Mouse (Mus musculus): ENCODE measurements at regions not wholly inside any gene's neighbourhood (a gene's known extent, or its start where the extent isn't known, plus 50 kb on each side); places are given as distances from the start of the nearest gene placed in this dataset.

DNA sequence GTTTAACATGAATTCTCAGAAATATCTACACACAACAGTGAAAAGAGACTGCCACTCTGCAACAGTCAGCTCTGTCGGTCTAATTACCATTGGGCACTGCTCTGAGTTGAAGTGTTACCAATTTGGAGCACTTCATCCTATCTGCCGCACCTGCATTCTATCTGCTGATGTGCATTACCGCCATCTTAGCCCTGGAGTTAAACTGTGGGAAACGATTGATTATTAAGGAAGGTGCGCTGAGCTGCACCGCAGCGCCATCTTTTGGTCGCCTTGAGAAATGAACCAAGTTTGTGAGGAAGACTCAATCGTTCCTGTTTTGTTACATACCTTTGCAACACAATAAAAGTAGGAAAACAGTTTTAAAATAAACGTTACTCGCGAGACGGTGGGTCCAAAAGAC is 110.5 kb downstream of the Rergl start:
- peak; percentile 52 to 55 for DNase-seq

DNA sequence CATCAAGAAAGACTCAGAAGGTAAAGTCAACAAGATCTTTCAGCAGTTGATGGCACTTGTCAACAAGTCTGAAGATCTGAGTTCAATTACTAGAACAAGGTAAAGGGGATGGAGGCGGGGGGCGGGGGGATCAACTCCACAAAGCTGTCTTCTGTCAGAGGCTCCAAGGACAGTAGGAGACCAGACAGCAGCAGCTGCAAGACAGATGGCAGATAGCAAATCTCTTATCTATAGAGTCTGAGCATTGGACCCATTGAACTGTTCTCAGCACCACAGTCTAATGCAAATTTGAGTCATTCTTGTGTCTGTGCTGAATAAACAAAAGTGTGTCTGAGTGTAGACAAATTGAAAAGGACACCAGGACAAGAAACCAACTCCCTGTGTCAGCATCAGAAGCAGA is 150.8 kb downstream of the Rergl start:
- no peak for DNase-seq

DNA sequence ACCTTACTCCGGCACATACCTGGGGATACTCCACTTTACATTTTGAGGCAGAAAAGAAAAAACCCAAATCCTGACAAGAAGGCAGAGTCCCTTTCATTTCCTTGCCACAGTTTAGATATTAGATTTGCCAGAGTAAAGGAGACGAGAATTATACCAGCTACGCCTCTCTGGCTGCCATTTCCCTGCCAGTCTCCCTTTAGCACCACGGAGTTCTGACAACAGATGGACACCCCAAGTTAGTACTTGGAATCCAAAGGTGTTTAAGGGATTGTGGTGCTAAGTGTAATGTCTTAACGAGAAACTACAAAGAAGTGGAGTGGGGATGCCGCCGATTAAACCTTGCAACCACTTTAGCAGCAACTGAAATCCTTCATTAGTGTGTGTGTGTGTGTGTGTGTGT is 176.6 kb downstream of the Rergl start:
- DNase-seq = no peak

DNA sequence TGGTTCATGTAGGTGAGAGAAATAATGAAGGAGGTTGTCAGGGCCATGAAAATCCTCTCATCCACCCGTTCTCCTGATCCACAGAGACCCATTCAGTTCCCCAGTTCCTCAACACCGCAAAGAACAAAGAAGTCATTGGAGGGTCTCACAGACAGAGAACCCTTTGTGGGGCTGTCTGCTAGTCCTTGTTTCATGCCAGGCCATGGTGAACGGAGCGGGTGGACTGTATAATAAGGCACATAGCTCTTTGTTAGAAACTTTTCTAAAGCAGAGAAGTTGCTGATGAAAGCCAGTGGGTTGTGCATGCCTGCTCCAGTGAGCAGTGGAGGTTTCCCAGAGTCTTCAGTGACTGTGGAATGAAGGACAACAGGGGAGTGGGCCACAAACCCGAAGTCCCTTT is 194.1 kb downstream of the Rergl start:
- no peak for DNase-seq

DNA sequence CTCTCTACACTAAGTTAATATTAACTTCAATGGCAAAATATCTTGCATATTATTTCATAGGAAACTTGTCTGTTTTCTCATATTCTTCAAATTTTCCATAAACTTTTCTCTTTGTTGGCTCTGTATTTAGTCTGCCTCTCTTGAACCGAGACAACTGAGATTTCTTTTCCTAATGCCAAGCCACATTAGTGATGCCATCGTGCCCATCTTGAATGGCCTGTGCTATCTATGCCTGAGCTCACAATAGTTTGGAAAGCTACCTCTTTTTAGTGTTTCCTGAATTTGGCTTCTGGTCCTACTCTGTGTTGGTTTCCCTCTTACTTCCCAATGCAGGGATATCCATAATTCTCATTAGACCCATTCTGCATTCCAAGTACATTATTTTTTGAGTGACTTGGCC is 197.5 kb downstream of the Rergl start:
- no peak for DNase-seq

DNA sequence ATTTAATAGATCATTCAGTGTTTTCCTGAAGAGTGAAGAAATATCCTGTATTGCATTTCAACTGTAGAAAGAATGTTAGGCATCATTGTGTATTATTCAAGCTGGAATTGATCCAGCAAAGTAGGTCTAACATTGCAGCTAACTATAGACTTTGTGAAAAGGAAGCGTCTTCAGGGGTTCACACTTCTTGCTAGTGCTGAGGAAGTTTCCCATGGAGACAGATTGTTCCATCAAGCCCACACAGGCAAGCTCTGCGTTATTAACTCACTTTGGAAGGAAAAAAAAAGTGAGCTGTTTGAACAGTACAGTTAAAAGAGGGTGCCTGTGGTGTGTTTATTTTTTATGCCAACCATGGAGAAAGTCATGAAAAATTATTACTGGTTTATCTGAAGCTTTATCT is 206.1 kb downstream of the Rergl start:
- no peak for DNase-seq

DNA sequence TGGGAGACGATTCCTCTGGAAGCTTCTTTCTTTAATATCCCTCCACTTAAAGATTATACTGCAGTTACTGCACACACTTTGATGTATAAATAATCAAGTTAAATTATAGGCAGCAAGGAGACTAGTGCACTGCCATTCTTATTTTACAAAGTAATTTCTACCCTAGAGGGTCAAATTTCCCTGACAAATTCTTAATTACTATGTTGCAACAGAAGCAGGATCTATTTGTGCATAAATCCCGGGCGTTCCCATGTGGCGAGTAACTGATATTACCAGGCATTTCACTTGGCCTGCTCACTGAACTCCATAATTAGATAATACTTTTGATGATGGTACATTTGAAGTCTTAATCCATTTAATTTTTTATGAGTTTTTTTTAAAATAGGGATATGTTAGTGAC is 222.7 kb downstream of the Rergl start:
- no peak for DNase-seq

DNA sequence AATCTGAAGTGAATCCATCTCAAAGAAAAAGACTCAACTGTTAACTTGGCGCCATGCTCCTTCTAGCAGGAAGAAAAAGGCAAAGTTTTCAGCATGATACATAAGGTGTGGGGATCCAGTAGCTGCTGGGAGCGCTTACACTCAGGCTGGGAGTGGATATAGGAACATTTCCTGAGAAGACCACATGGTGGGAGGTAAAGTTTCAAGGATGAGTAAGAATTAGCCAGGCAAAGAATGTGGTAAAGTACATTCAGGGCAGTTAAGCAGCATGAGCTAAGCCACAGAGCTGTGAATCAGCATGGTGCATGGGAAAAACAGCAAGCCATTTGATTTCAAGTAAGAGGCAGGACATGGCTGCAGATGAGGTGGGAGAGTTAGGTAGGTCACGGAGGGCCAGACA is 226.3 kb downstream of the Rergl start:
- no peak for DNase-seq

DNA sequence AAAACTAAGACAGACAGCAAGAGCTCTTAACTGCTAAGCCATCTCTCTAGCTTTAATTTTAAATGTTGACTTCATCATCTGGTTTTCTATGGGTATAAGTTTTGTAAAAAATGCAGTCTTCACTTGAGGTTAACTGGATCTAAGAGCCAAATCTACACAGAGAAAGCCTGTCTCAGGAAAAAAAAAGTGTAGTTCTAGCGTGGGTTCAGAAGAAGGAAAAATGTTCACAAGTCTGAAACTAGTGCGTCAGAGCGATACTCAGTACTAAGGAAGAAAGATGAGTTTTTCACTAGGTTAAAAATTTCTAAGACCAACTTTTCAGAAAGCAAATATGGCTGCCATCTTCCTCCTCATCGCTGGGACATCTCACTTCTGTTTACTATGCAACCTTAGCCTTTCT is 248.1 kb downstream of the Rergl start:
- DNase-seq = no peak

DNA sequence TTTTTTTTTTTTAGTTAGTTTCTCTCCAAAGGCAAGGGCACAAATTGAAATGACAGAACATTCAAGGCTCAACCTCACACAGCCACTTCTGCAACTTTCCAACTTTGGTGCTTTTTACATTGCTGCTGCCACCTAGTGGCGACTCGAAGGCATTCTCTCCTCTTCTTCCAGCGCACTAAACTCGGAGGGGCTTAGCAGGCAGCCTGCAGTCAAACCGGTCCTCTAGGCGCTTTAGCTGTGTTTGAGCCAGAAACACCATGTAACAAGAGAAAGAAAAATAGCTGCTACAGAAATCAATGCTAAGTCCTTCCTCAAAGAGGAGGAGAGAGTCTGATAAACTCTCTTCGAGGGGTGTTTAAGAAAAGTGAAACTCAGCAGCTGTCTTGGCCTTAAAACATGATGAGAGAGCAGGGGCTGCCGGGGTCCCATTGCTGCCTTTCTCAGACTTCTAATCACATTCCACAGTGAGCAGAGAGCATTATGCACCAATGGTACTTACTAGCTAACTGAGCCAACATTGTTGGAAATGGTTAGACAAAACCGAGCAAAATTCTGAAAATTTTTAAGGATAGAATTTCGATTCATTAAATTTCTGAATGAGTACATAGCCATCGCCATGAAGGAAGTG is 252.7 kb downstream of the Rergl start:
- peak; percentile 76 to 77 for DNase-seq

DNA sequence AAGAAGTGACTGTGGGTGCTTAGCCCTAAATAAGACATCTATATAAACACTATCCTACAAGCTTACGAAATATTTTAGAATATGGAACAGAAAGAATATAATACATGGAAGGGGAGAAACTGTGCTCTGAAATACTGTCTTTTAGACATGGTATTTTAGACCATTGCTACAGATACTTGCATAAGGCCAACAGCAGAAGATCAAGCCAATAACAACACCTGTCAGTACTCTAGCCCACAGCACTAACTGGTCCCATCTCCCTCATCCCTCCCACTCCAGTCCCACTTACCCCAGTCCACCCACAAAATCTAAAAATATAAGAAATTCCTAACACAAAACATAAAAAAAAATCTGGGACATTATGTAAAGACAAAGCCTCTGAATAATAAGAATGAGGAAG is 275.6 kb downstream of the Rergl start:
- DNase-seq = no peak

DNA sequence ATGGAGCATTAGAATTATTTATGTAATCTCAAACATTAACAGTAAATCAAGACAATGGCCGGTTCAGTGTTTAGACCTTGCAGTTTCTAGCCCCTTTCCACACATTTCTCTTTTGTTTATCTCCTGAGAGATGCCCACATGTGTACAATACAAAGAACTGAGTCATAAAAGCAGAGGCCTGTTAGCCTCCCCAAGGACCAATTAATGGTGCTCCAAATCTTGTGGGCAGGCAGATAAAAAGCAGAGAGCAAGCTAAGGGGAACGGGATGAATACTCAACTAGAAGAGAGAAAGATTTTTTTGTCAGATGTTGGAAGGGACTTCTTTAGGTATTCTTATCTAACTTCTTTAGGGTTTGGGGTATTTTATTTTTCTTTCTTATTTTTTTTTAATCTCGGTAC is 287.3 kb downstream of the Rergl start:
- no peak for DNase-seq

DNA sequence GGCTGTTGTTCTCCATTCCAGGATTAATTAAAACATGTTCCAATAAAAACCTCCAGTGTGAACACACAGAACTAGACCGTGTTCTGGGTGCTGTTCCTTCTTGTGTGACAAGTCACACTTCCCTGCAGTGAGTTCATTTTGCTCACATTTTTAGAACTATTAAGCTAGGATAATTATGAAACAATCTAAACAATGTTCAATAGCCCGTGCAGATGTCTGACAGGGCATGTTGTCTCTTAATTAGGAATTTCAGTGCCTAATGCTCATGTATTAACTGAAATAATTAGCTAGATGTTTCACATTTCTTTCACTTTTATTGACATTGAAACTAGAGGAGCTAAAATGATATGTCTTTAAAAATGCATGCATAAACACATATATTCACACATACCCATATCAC is 291.5 kb downstream of the Rergl start:
- DNase-seq = no peak

DNA sequence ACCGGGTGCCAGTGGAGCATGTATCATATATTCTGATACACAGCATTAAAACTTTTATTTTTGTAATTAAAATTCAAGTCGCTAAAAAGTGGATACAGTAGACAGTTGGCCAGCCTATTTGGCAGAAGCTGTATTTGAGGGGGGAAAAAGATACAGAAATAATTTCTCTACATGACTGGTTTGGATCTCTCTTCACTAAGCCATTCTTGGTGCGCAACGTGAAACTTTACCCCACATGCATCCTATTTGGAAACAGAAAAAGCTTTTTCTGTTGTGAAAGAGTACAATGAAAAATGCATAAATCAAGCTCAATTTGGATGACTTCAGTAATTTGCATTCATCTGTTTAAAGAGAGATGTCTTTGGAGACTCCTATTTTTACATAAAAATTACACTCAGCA is 303.2 kb downstream of the Rergl start:
- no peak for DNase-seq

DNA sequence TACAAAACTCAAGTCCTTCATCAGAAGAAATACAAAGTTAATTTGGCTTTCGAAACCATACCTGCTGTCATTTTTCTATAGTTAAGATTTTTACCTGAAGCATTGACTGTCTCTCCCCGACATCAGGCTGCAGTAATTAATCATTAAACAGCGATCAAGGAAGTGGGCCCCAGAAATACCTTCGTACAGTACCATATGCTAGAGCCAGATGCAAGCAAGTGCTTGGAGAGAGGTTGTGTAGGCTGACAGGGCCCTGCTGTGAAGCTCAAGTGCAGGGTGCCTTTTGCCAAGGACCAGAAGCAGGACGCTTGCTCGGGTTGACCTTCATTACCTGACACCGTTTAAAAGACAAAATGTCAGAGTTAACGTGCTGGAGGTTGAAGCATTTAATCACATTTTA is 315.3 kb downstream of the Rergl start:
- DNase-seq = no peak

DNA sequence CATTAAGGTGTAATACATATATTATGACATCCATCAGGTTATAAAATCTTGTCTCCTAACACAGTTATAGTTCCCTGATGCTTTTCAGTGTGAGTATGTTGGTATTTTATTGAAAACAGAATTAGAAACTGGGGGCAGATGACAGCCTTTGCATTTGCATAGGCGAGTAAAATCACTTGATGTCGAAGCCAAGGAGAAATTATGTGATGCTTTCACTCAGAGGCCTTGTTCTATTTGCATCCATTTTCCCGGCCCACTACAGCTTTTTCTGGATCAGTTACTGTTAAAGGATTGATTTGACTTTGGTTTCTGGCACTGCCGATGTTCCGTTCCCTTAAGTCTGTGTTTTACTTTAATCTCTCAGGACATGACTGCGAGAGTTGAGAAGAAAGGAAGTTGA is 341.4 kb downstream of the Rergl start:
- DNase-seq = no peak

DNA sequence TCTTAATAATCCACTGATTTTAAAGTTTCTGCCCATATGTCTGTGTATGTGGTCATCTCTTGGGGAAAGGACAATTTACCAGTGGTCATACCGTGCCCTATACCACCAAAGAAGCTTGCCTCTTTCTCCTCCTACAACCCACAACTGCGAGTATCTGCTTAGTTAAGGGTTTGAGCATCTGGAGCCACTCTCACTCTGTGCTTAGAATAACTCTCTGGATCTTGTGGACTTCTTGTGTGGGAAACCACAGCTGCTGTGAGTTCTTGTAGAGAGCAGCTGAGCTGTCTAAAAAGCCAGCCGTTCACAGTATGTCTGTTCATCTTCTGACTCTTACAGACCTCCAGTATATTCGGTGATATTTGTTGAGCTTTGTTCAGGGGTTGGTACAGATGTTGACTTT is 342.0 kb downstream of the Rergl start:
- DNase-seq = no peak

DNA sequence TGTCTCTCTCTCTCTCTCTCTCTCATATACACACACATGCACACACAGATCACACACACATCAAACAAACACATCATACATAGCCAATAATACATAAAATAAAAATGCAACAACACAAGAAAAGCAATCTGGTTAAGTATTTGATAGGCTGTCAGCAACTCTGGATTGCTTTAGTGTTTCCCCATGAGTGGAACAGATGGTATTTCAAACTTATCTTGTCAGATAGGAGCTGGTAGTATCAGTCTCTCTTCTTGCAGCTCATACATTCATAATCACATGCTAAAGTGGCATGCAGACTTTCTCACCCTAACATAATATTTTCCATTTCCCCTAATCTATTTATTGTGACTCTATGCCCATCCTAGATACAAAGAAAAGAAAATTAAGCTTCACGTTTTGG is 347.0 kb downstream of the Rergl start:
- DNase-seq = no peak

DNA sequence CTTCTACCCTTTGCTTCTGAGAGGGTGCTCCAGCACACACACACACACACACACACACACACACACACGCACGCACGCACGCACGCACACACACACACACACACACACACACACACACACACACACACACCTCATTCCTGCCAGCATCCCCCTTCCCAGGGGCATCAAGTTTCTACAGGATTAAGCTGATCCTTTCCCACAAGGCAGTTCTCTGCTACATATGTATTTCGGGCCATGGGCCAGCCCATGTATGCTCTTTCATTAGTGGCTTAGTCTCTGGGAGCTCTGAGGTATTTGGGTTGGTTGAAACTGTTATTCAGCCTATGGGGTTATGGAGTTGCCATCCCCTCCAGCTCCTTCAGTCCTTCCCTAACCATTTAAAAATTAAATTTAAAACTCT is 366.1 kb downstream of the Rergl start:
- no peak for DNase-seq

DNA sequence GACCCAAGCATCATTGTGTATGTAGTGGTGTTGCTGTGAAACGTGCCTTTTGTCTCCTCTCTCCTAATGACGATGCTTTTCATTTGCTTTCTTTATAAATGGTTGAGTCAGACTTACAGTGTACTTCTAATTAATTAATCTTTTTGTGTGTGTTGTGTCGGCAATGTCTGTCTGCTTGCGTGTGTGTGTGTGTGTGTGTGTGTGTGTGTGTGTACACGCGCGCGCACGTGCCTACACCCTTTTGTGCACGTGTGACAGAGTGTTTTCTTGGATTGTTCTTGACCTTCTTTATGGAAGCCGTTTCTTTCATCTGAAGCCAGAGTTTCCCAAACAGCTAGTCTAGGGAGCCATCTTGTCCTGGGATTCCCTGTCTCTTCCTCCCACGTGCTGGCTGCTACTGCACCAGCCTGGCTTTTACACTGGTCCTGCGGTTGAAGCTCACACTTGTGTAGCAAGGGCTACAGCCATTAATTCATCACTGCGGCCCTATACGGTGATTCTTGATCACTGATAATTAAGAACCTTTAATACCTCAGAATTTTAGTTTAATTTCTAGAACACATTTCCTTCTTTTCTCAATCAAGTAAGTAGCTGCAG is 369.6 kb downstream of the Rergl start:
- no peak for DNase-seq

DNA sequence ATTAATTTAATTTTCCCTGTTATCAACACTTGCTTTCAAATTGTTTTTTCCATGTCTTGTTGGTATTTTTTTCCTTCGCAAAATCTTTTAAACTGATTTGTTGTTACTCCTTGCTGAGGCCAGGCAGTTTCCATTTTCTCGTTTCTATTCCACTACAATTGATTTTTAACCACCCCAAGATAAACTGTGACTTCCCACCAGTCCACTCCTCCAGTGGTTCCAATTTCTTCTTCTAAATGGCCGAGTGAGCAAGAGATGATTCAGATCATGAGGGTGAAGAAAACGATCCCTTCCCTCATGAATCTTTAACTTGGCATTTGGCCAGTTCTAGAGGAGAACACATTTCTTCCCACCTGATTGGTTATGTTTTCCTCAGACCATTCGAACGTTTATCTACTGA is 393.5 kb downstream of the Rergl start:
- DNase-seq = no peak

DNA sequence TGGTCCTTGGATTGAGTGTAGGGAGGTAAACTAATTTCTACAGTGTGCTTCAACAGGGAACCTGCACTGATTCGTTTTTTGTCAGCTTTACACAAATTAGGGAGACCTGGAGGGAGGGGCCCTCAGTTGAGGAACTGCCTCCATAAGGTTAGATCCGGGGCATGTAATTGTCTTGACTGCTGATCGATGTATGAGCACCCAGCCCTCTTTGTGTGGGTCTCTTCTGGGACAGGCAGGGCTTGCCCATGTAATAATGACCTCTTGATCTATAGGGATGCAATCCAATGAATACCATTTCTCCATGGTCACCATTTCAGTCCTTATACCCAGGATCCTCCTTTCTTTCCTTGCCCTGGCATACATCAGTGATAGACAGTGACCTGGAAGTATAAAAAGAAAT is 398.4 kb downstream of the Rergl start:
- no peak for DNase-seq

DNA sequence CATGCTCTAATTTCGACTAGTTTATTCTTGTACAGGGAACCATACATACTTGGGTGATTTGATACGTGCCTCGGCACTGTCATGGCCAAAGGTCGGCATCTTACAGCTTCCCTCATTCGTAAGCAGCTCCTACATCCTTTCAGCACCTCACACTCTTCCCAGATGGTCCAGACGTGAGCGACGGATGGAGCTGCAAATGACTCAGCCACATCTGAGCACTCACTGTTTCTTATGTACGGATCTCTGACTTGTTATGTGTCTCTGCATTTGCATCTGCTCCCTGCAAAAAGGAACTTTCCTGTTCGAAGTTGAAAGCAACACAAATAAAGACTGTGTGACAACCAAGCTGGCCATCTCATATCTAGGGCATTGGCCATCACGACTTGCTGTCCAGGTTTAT is 402.5 kb downstream of the Rergl start:
- DNase-seq = no peak

DNA sequence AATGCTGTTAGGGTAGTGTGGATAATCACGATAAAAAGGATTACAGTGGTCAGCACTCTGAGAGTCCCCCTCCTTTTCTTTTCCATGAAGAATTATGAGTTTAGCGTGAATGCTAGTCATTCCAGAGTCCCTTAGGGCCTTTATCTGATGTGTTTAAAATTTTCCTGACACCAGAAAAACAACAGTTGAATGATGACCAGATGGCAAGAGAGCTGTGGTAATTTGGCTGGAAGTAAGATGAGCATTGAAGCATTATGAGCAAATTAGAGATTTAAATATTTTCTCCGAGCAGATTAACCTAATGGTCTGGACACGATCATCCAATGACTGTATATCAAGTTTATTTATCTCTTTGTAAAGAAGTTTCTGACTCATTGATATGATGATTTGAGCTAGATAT is 417.1 kb upstream of the Igbp1b start:
- no peak for DNase-seq

DNA sequence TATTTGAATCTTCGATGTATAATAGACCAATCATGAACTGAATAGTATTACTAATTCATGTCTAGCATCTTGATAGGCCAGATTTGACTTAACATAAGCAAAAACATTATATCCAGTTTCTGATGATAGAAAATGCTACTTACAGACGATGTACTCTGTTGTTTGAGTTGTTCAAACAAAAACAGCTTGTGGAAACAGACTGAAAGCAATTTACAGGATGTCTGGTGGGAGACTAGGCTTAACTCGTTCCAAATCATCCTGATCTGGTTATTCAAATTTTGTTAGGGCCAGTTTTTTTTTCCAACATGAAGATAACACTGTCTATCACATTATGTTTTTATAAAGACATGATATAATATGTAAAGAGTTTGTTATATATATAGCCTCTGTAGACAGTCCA is 369.4 kb upstream of the Igbp1b start:
- DNase-seq = no peak

DNA sequence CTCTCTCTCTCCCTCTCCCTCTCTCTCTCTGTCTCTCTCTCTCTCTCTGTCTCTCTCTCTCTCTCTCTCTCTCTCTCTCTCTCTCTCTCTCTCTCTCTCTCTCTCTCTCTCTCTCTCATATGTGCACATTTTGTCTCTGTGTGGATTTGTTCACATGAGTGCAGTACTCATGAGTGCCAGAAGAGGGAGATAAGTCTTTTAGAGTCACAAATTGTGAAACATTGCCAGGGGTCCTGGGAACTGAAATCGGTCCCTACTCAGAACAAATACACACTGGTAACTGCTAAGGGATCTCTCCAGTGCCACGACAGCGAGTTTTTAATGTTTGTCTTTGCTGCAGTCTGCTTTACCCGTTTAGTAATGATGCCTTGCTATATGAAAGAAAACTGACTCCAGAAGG is 356.2 kb upstream of the Igbp1b start:
- DNase-seq = no peak

Data from kidney, postnatal 4 days (tissue).